Mouse (Mus musculus): ENCODE measurements around the gene Fyb.
"Not testable (repeated sequence)": the region's sequence is repeated elsewhere in the genome, so short reads cannot be mapped to it uniquely, and the experiment has no call there.

The Fyb gene

GRCm38 (mm10) chr15:6579194-6579768 lies 56.6 kb downstream of the Fyb start:
- H3K27me3 ChIP-seq (ENCODE audit: insufficient read depth, low read length): 0 out of 2 replicates have a peak, but pooled peaks cover 5% of the 10 kb centered on the region
- H3K9me3 ChIP-seq (ENCODE audit: low read length): no peaks in the 10 kb centered on the region
- no peaks in the 10 kb centered on the region for H3K36me3 ChIP-seq (ENCODE audit: insufficient read depth, low read length)
- 0 out of 2 replicates have a peak, but pooled peaks cover 4% of the 10 kb centered on the region for H3K4me1 ChIP-seq (replicated peaks; ENCODE audit: low read depth, low read length)
- H3K4me3 ChIP-seq (replicated peaks; ENCODE audit: low read length): no peak overlapping the region
- TF ChIP-seq POU5F1 (IDR thresholded peaks at IDR 0.05; ENCODE audit: borderline replicate concordance, low read length): no peak
- TF ChIP-seq NANOG (IDR thresholded peaks at IDR 0.05; ENCODE audit: borderline replicate concordance, low read length): no peak
- TF ChIP-seq CTCF (conservative IDR thresholded peaks at IDR 0.05; ENCODE audit: low read length): no peak

- H3K36me3 ChIP-seq (ENCODE audit: insufficient read depth, low read length): no peaks in the 10 kb centered on the region
- H3K27me3 ChIP-seq (ENCODE audit: insufficient read depth, low read length): 0 out of 2 replicates have a peak, but pooled peaks cover 5% of the 10 kb centered on the region
- no peaks in the 10 kb centered on the region for H3K9me3 ChIP-seq (ENCODE audit: low read length)
- H3K4me1 ChIP-seq (replicated peaks; ENCODE audit: low read depth, low read length): 0 out of 2 replicates have a peak, but pooled peaks cover 4% of the 10 kb centered on the region
- no peak overlapping the region for H3K4me3 ChIP-seq (replicated peaks; ENCODE audit: low read length)
- TF ChIP-seq POU5F1 (IDR thresholded peaks at IDR 0.05; ENCODE audit: borderline replicate concordance, low read length) (no peak), CTCF (conservative IDR thresholded peaks at IDR 0.05; ENCODE audit: low read length) (no peak), NANOG (IDR thresholded peaks at IDR 0.05; ENCODE audit: borderline replicate concordance, low read length) (no peak)
Observed at GRCm38 (mm10) chr15:6579769-6580261, 57.2 kb downstream of the Fyb start.

- no peak for TF ChIP-seq CTCF (conservative IDR thresholded peaks at IDR 0.05; ENCODE audit: low read length)
- TF ChIP-seq POU5F1 (IDR thresholded peaks at IDR 0.05; ENCODE audit: borderline replicate concordance, low read length): no peak
- TF ChIP-seq NANOG (IDR thresholded peaks at IDR 0.05; ENCODE audit: borderline replicate concordance, low read length): no peak
- Histone ChIP-seq H3K27me3 (ENCODE audit: insufficient read depth, low read length) (0 out of 2 replicates have a peak, but pooled peaks cover 5% of the 10 kb centered on the region), H3K36me3 (ENCODE audit: insufficient read depth, low read length) (no peaks in the 10 kb centered on the region), H3K4me3 (replicated peaks; ENCODE audit: low read length) (no peak overlapping the region), H3K9me3 (ENCODE audit: low read length) (no peaks in the 10 kb centered on the region), H3K4me1 (replicated peaks; ENCODE audit: low read depth, low read length) (0 out of 2 replicates have a peak, but pooled peaks cover 4% of the 10 kb centered on the region)
Observed at GRCm38 (mm10) chr15:6584645-6585044, 62.0 kb downstream of the Fyb start.

- H3K27me3 ChIP-seq (ENCODE audit: insufficient read depth, low read length); H3K9me3 ChIP-seq (ENCODE audit: low read length); H3K4me3 ChIP-seq (replicated peaks; ENCODE audit: low read length); H3K36me3 ChIP-seq (ENCODE audit: insufficient read depth, low read length); H3K4me1 ChIP-seq (replicated peaks; ENCODE audit: low read depth, low read length): not testable (repeated sequence)
Observed at GRCm38 (mm10) chr15:6586351-6586750, 63.7 kb downstream of the Fyb start.

- Histone ChIP-seq H3K4me3 (replicated peaks; ENCODE audit: low read length) (no peak overlapping the region), H3K27me3 (ENCODE audit: insufficient read depth, low read length) (no peaks in the 10 kb centered on the region), H3K36me3 (ENCODE audit: insufficient read depth, low read length) (no peaks in the 10 kb centered on the region), H3K9me3 (ENCODE audit: low read length) (peaks cover 6% of the 10 kb centered on the region; the same call in 1 of the 2 replicates), H3K4me1 (replicated peaks; ENCODE audit: low read depth, low read length) (no peaks in the 10 kb centered on the region)
- TF ChIP-seq POU5F1 (IDR thresholded peaks at IDR 0.05; ENCODE audit: borderline replicate concordance, low read length) (no peak), NANOG (IDR thresholded peaks at IDR 0.05; ENCODE audit: borderline replicate concordance, low read length) (no peak), CTCF (conservative IDR thresholded peaks at IDR 0.05; ENCODE audit: low read length) (no peak)
Observed at GRCm38 (mm10) chr15:6587526-6587925, 64.9 kb downstream of the Fyb start.

GRCm38 (mm10) chr15:6588192-6588591 lies 65.5 kb downstream of the Fyb start:
- Histone ChIP-seq H3K36me3 (ENCODE audit: insufficient read depth, low read length) (no peaks in the 10 kb centered on the region), H3K27me3 (ENCODE audit: insufficient read depth, low read length) (no peaks in the 10 kb centered on the region), H3K4me3 (replicated peaks; ENCODE audit: low read length) (no peak overlapping the region), H3K4me1 (replicated peaks; ENCODE audit: low read depth, low read length) (no peaks in the 10 kb centered on the region), H3K9me3 (ENCODE audit: low read length) (peaks cover 6% of the 10 kb centered on the region; the same call in 1 of the 2 replicates)
- no peak for TF ChIP-seq NANOG (IDR thresholded peaks at IDR 0.05; ENCODE audit: borderline replicate concordance, low read length)
- no peak for TF ChIP-seq CTCF (conservative IDR thresholded peaks at IDR 0.05; ENCODE audit: low read length)
- TF ChIP-seq POU5F1 (IDR thresholded peaks at IDR 0.05; ENCODE audit: borderline replicate concordance, low read length): no peak

- no peak for TF ChIP-seq NANOG (IDR thresholded peaks at IDR 0.05; ENCODE audit: borderline replicate concordance, low read length)
- no peak for TF ChIP-seq CTCF (conservative IDR thresholded peaks at IDR 0.05; ENCODE audit: low read length)
- no peak for TF ChIP-seq POU5F1 (IDR thresholded peaks at IDR 0.05; ENCODE audit: borderline replicate concordance, low read length)
- Histone ChIP-seq H3K4me1 (replicated peaks; ENCODE audit: low read depth, low read length) (no peaks in the 10 kb centered on the region), H3K27me3 (ENCODE audit: insufficient read depth, low read length) (no peaks in the 10 kb centered on the region), H3K4me3 (replicated peaks; ENCODE audit: low read length) (no peak overlapping the region), H3K9me3 (ENCODE audit: low read length) (peaks cover 6% of the 10 kb centered on the region; the same call in 1 of the 2 replicates), H3K36me3 (ENCODE audit: insufficient read depth, low read length) (no peaks in the 10 kb centered on the region)
Observed at GRCm38 (mm10) chr15:6590846-6591451, 68.3 kb downstream of the Fyb start.

GRCm38 (mm10) chr15:6591527-6591926 lies 68.9 kb downstream of the Fyb start:
- H3K9me3 ChIP-seq (ENCODE audit: low read length): peaks cover 6% of the 10 kb centered on the region; the same call in 1 of the 2 replicates
- no peaks in the 10 kb centered on the region for H3K4me1 ChIP-seq (replicated peaks; ENCODE audit: low read depth, low read length)
- H3K4me3 ChIP-seq (replicated peaks; ENCODE audit: low read length): no peak overlapping the region
- TF ChIP-seq POU5F1 (IDR thresholded peaks at IDR 0.05; ENCODE audit: borderline replicate concordance, low read length): no peak
- no peak for TF ChIP-seq NANOG (IDR thresholded peaks at IDR 0.05; ENCODE audit: borderline replicate concordance, low read length)
- no peak for TF ChIP-seq CTCF (conservative IDR thresholded peaks at IDR 0.05; ENCODE audit: low read length)
- no peaks in the 10 kb centered on the region for H3K27me3 ChIP-seq (ENCODE audit: insufficient read depth, low read length)
- no peaks in the 10 kb centered on the region for H3K36me3 ChIP-seq (ENCODE audit: insufficient read depth, low read length)
